Mouse (Mus musculus) embryonic facial prominence, embryonic 14.5 days (tissue): ENCODE results near the gene Lyar. TPM values are rescaled to one million over a fixed set of nuclear protein-coding genes. Genes with fewer than 3 reads are reported as not detected.

Experiments used
- ATAC-seq: fragments of 200-750 bp; cut with Nextera tagmentation; 2 replicates; pipeline ENCODE4 v1.8.0; 2017; ENCODE audit warnings: low read depth, moderate number of reproducible peaks, moderate TSS enrichment
- DNase-seq: peaks from one replicate; pipeline ENCODE4 v3.0.0-alpha.2; 2015; ENCODE audit warnings: low spot score
- H3K27ac ChIP-seq: fragments of 300-500 bp; sonication (generic); replicated peaks from 2 replicates; pipeline ENCODE4 v1.5.1; 2014; ENCODE audit warnings: low read depth, mild to moderate bottlenecking, low read length, moderate library complexity
- H3K27me3 ChIP-seq: fragments of 300-500 bp; sonication (generic); replicated peaks from 2 replicates; pipeline ENCODE4 v1.6.1; 2014; ENCODE audit warnings: low read length; ENCODE audit not compliant: control insufficient read depth, insufficient read depth
- H3K36me3 ChIP-seq: fragments of 300-500 bp; sonication (generic); 2 replicates; pipeline ENCODE4 v1.6.1; 2014; ENCODE audit warnings: low read length, mixed read lengths; ENCODE audit not compliant: control insufficient read depth, insufficient read depth
- H3K4me1 ChIP-seq: fragments of 300-500 bp; sonication (generic); 2 replicates; pipeline ENCODE4 v1.6.1; 2014; ENCODE audit warnings: antibody characterized with exemption, low read length; ENCODE audit not compliant: control insufficient read depth, insufficient read depth
- H3K4me2 ChIP-seq: fragments of 300-500 bp; sonication (generic); 2 replicates; pipeline ENCODE4 v1.6.1; 2014; ENCODE audit warnings: low read depth, mild to moderate bottlenecking, low read length, moderate library complexity, mixed read lengths
- H3K4me3 ChIP-seq: fragments of 300-500 bp; sonication (generic); 2 replicates; pipeline ENCODE4 v1.5.1; 2014; ENCODE audit warnings: low read depth, mild to moderate bottlenecking, low read length
- H3K9ac ChIP-seq: fragments of 300-500 bp; sonication (generic); 2 replicates; pipeline ENCODE4 v1.6.1; 2014; ENCODE audit warnings: low read depth, mild to moderate bottlenecking, low read length, moderate library complexity, mixed read lengths
- H3K9me3 ChIP-seq: fragments of 300-500 bp; sonication (generic); 2 replicates; pipeline ENCODE4 v1.6.1; 2016; ENCODE audit warnings: low read length; ENCODE audit not compliant: control insufficient read depth
- WGBS: fragments of 180-500 bp; shearing (Covaris S2); extraction: QIAGEN DNeasy Blood & Tissue Kit; methylation state at CpG from one replicate; pipeline ENCODE4 v1.1.7; 2014; 5-methylcytosine and 5-hydroxymethylcytosine counted together
- polyA plus RNA-seq: library from polyadenylated mRNA; unstranded; fragments of >200 nt; fragmentation: Nextera tagmentation; extraction: Ambion mirVana; gene quantifications from 2 replicates; pipeline ENCODE4 v1.2.1, GENCODE M21; 2014

Lyar gene
- polyA plus RNA-seq, 1 experiment from 2014 or later, result 81.6 TPM

DNA sequence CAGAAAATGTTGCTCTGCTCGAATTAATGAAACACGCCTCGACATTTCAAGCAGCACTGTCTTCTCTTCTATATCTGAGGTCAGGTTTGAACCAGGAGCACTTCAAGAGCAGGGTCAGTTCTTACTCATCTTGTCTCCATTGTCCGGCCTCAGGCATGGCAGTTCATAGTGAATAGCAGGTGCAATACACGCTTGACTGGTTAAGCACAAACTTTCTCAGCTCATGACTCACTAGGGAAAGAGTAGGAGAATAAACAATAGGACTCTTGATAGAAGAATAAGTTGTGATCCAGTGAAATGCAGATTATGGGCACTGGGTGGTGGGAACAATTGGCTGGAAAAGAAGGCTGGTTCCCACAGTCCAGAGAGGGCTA, 38.5 kb downstream of the Lyar start:
- ATAC-seq (no peak), DNase-seq (no peak)
- 80% methylated on average over 5 of the region's 5 CpGs for WGBS
- Histone ChIP-seq H3K36me3 (peaks cover 20% of the 10 kb centered on the region), H3K4me3 (no peak overlapping the region), H3K4me2 (no peak overlapping the region), H3K9me3 (no peaks in the 10 kb centered on the region), H3K27ac (no peak overlapping the region), H3K4me1 (peaks cover 6% of the 10 kb centered on the region; the same call in 1 of the 2 replicates), H3K9ac (no peak overlapping the region), H3K27me3 (no peaks in the 10 kb centered on the region)

- H3K4me3 ChIP-seq, result peak overlapping the region; percentile 66
- H3K4me2 ChIP-seq, result peak overlapping the region; percentile 82
- H3K27ac ChIP-seq, result peak overlapping the region; percentile 72
- ATAC-seq, result peak; percentile 16; the same call in 1 of the 2 replicates
- peak overlapping the region; percentile 68 for H3K9ac ChIP-seq
- H3K27me3 ChIP-seq, result no peaks in the 10 kb centered on the region
- DNase-seq, result no peak
- peaks cover 6% of the 10 kb centered on the region; the same call in 1 of the 2 replicates for H3K4me1 ChIP-seq
- peaks cover 28% of the 10 kb centered on the region for H3K36me3 ChIP-seq
- H3K9me3 ChIP-seq, result no peaks in the 10 kb centered on the region
- 41% methylated on average over 9 of the region's 9 CpGs for WGBS
These were observed 39.3 kb downstream of the Lyar start for GRCm38 (mm10) chr5:38259455-38260106.

DNA sequence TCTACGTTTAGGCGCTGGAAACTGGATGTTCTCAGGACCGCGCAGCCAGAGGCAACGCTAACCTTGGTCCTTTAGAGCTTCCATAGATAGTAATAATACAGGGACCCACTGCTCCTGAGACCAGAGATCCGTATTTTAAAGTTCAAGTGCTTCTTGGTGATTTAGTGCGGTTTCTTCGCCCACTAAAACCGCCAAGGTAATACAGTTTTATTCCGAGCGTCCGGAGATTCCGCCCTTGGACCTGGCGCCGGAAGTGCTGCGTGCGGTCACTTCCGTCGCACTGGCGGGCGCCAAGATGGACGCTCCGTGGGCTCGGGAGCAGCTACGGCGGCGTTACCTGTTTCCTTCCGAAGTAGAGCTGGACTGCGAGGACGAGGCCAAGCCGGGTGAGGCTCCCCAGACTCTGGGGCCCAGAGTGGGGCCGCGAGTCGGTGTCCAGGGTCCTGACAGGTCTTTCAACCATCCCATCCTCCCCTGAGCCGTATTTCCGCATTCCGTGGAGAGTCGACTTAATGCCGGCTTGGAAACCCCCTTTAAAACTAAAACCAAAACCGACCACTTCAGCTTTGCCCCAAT, 39.9 kb downstream of the Lyar start, which contains the start of gene Tmem128:
Gene Tmem128 (plus strand): TSS at position 79 of the 576 bp plus-strand sequence.
- WGBS, result 1% methylated on average over 39 of the region's 40 CpGs
- Histone ChIP-seq H3K4me1 (peaks cover 6% of the 10 kb centered on the region; the same call in 1 of the 2 replicates), H3K36me3 (peaks cover 34% of the 10 kb centered on the region), H3K9me3 (no peaks in the 10 kb centered on the region), H3K4me2 (peak within 1 kb of the TSS; percentile 82), H3K27ac (peak within 1 kb of the TSS; percentile 72), H3K27me3 (no peaks in the 10 kb centered on the region), H3K4me3 (peak within 1 kb of the TSS; percentile 66), H3K9ac (peak within 1 kb of the TSS; percentile 68)
- peak; percentile 24 for ATAC-seq
- peak; percentile 78 for DNase-seq

DNA sequence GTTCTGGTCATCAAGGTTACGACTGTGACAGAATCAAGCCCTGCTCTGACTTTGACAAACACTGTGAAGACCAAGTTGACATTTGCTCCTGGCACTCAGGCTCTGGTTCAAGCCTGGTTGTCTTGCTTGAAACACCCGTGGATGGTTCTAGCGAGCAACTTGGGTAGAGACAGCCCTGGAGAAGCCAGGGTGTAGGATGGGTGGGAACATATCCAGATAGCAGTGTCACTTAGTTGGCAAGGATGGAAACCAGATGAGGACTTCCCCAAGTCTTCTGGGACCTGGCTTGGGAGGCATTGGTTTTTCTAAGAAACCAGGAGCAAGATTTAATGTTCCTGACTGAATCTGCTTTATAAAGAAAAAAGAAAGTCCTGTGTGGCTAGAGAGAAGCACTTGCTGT, 50.7 kb downstream of the Lyar start:
- WGBS, result 92% methylated on average over 3 of the region's 3 CpGs

DNA sequence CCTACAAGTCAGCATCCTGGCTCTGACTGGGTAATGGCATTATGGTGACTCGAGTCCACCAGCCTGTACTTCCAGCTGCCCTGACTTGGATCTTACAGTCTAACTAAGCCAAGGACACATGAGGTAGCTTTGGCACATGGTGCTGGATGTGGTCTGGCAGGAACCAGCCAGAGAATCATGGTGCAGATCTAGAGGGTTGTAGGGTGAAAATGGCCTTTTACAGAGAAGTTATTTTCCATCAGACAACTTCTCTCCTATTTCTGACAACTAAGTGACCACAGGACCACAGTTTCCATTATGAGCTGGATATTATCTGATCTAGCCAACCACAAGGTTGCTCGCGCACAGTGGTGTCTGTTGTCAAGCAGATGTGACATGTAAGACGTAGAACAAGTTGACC, 53.6 kb downstream of the Lyar start:
- no peak for DNase-seq
- H3K27me3 ChIP-seq, result peaks cover 48% of the 10 kb centered on the region

More for the DNA sequence above, 50.7 kb downstream of the Lyar start:
- Histone ChIP-seq H3K36me3 (peaks cover 39% of the 10 kb centered on the region), H3K9me3 (no peaks in the 10 kb centered on the region), H3K4me3 (no peak overlapping the region), H3K27ac (no peak overlapping the region), H3K4me1 (no peaks in the 10 kb centered on the region), H3K27me3 (peaks cover 21% of the 10 kb centered on the region), H3K9ac (no peak overlapping the region), H3K4me2 (no peak overlapping the region)
- DNase-seq (no peak), ATAC-seq (no peak)

GRCm38 (mm10) chr5:38275771-38276170, 55.5 kb downstream of the Lyar start, which contains the start of gene Otop1:
Otop1 (plus strand) TSS chr5:38275972.
- ATAC-seq (no peak), DNase-seq (no peak)
- Histone ChIP-seq H3K27ac (no peak within 1 kb of the TSS), H3K4me3 (peak within 1 kb of the TSS; percentile 18), H3K36me3 (no peaks in the 10 kb centered on the region), H3K27me3 (peaks cover 56% of the 10 kb centered on the region), H3K9me3 (no peaks in the 10 kb centered on the region), H3K4me1 (no peaks in the 10 kb centered on the region), H3K4me2 (peak within 1 kb of the TSS; percentile 36), H3K9ac (no peak within 1 kb of the TSS)
- 6% methylated on average over 4 of the region's 4 CpGs for WGBS

More for the DNA sequence above, 53.6 kb downstream of the Lyar start:
- Histone ChIP-seq H3K4me3 (no peak overlapping the region), H3K4me2 (no peak overlapping the region), H3K9me3 (no peaks in the 10 kb centered on the region), H3K9ac (no peak overlapping the region), H3K4me1 (no peaks in the 10 kb centered on the region), H3K36me3 (peaks cover 14% of the 10 kb centered on the region; the same call in 1 of the 2 replicates), H3K27ac (no peak overlapping the region)
- WGBS, result 88% methylated on average over 4 of the region's 4 CpGs
- ATAC-seq, result no peak

DNA sequence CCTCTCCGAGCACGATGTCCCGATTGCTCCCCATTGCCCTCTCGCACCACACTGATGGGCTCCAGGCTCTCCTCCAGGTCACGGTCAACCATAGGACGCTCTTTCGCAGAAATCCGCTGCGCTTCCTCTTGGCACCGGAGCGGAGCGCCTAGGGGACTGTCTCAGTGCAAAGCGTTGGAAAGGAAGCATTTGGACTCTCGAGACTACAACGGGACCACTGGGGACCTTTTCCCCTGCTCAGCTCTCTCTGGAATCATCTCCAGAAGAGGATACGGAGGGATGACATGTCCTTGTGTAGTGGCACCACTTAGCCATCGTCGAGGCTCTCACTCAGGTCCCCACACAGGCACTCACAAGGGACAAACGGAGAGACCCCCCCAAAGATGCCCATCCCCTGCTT, 56.2 kb downstream of the Lyar start:
- no peak for DNase-seq
- H3K9ac ChIP-seq, result no peak overlapping the region
- 2% methylated on average over 17 of the region's 19 CpGs for whole genome bisulfite sequencing
- H3K27ac ChIP-seq, result no peak overlapping the region
- H3K27me3 ChIP-seq, result peaks cover 56% of the 10 kb centered on the region
- H3K4me2 ChIP-seq, result peak overlapping the region; percentile 36
- peak overlapping the region; percentile 18 for H3K4me3 ChIP-seq
- no peaks in the 10 kb centered on the region for H3K36me3 ChIP-seq
- no peaks in the 10 kb centered on the region for H3K4me1 ChIP-seq
- ATAC-seq, result no peak
- H3K9me3 ChIP-seq, result no peaks in the 10 kb centered on the region

GRCm38 (mm10) chr5:38277098-38277866, 57.0 kb downstream of the Lyar start:
- Histone ChIP-seq H3K4me1 (no peaks in the 10 kb centered on the region), H3K27me3 (peaks cover 56% of the 10 kb centered on the region), H3K4me2 (peak overlapping the region; percentile 54), H3K4me3 (peak overlapping the region; percentile 32), H3K27ac (no peak overlapping the region), H3K36me3 (no peaks in the 10 kb centered on the region), H3K9ac (peak overlapping the region; percentile 17; the same call in 1 of the 2 replicates), H3K9me3 (no peaks in the 10 kb centered on the region)
- no peak for ATAC-seq
- 3% methylated on average over 23 of the region's 65 CpGs for WGBS
- DNase-seq, result no peak
